Mouse (Mus musculus): ENCODE data around the gene Hist1h3d.
"Not testable (repeated sequence)": the region's sequence is repeated elsewhere in the genome, so short reads cannot be mapped to it uniquely, and the experiment has no call there.

- TF ChIP-seq POLR2A (IDR thresholded peaks at IDR 0.05; ENCODE audit: borderline replicate concordance, extremely low read depth, insufficient read depth, insufficient read length, poor library complexity, severe bottlenecking), result peak; percentile 51; the same call in 1 of the 2 replicates
- not testable (repeated sequence) for TF ChIP-seq CTCF (IDR thresholded peaks at IDR 0.05; ENCODE audit: borderline replicate concordance, extremely low read depth, insufficient read depth, insufficient read length)
Measured at GRCm38 (mm10) chr13:23585442-23586098, 10.0 kb downstream of the Hist1h3d start.

All from brain, embryonic 14.5 days (tissue).